Mouse (Mus musculus): ENCODE data around the gene Gm10197.

DNA sequence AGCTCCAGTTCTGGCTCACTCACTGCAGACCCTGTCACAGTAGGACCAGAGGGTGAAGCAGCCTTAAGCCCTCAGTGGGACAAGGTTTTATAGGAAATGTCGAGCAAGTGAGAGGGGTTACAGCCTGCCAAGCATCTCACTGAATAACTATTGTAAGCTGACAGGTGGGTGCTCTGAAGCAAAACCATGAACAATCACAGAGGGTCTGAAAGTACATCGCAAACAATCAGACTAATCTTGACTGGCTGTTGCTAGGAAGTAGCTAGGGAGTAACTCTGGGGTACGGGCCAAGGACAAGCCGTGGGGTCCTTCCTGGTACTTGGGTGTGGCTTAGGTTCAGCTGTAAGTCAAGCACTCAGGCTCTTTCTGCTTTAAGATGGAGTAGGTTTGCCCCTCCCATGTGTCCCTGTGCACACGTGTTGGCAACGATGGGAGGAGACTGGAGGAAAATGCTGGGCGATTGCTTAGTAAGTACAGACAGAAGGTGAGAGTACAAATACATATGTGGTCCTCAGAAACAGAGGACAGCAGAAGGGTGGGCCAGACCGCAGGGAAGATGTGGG is 21.3 kb upstream of the Gm10197 start:
- TF ChIP-seq POLR2A (IDR thresholded peaks at IDR 0.05; ENCODE audit: extremely low read depth, insufficient read depth, low read length) = no peak
- TF ChIP-seq CTCF (IDR thresholded peaks at IDR 0.05; ENCODE audit: extremely low read depth, insufficient read depth, low read length) = no peak
